Mouse (Mus musculus): ENCODE measurements around the gene Il18.

DNA sequence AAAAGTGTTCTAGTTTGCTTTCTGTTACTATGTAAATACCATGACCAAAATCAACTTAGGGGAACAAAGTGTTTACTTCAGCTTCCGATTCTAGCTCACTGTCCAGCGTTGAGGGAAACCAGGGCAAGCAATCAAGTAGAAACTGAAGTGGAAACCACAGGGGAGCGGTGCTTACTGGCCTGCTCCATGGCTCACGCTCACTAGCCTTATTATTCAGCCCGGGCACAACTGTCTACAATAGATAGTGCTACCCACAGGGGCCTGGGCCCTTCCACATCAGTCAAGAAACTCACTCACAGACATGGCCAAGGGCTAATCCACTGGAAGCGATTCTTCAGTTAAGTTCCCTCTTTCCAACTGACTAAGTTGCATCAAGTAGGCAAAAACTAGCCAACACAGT is 46.9 kb downstream of the Il18 start:
- TF ChIP-seq E2F4 (IDR thresholded peaks at IDR 0.05; ENCODE audit: insufficient read depth) (no peak), POLR2A (IDR thresholded peaks at IDR 0.05; ENCODE audit: insufficient read length, low read depth) (no peak), MAX (IDR thresholded peaks at IDR 0.05; ENCODE audit: low read depth) (no peak), USF1 (IDR thresholded peaks at IDR 0.05; ENCODE audit: low read depth) (no peak), CEBPB (IDR thresholded peaks at IDR 0.05; ENCODE audit: insufficient read depth, poor library complexity, severe bottlenecking) (no peak), TCF12 (IDR thresholded peaks at IDR 0.05; ENCODE audit: insufficient read depth, poor library complexity, severe bottlenecking) (no peak), SRF (IDR thresholded peaks at IDR 0.05; ENCODE audit: control insufficient read depth, insufficient read length, low read depth) (no peak)

All from myocyte (in vitro differentiated cells).